Mouse (Mus musculus): ENCODE data around the gene Zcchc4.

- TF ChIP-seq CTCF (IDR thresholded peaks at IDR 0.05; ENCODE audit: borderline replicate concordance, extremely low read depth, insufficient read depth, insufficient read length), result no peak
- TF ChIP-seq POLR2A (IDR thresholded peaks at IDR 0.05; ENCODE audit: borderline replicate concordance, extremely low read depth, insufficient read depth, insufficient read length, poor library complexity, severe bottlenecking), result no peak
Observed at GRCm38 (mm10) chr5:52754196-52754595, 21.0 kb upstream of the Zcchc4 start.
